In genomic region chr12:85824438-85825264, GRCm38 (mm10) we compare ENCODE assay signal across 1 mouse cellular context.
TF ChIP-seq lines count a peak whose summit lies in the region.

Gene Erg28 (minus strand): TSS chr12:85824550.
Gene Ttll5 (plus strand): TSS chr12:85824659.

TF ChIP-seq in myocyte, 11 proteins besides CTCF, POLR2A, EP300 and RAD21 (continued from another document):
- TF ChIP-seq MYOD1 (IDR thresholded peaks at IDR 0.05; ENCODE audit: control insufficient read depth in 1 of 3, insufficient read length in 2 of 3, low read depth in 2 of 3) (peak in 2 of 3 experiments; percentile 13 to 70), TCF3 (IDR thresholded peaks at IDR 0.05; ENCODE audit: insufficient read length, low read depth) (no peak), REST (IDR thresholded peaks at IDR 0.05; ENCODE audit: insufficient read depth, insufficient read length) (no peak)
